Mouse (Mus musculus): ENCODE measurements around the gene Scg3.
"Not testable (repeated sequence)": the region's sequence is repeated elsewhere in the genome, so short reads cannot be mapped to it uniquely, and the experiment has no call there.

Scg3 gene

GRCm38 (mm10) chr9:75624983-75625555, 58.8 kb downstream of the Scg3 start:
- no peak for DNase-seq

GRCm38 (mm10) chr9:75621428-75621827, 62.4 kb downstream of the Scg3 start:
- DNase-seq, result no peak

DNA sequence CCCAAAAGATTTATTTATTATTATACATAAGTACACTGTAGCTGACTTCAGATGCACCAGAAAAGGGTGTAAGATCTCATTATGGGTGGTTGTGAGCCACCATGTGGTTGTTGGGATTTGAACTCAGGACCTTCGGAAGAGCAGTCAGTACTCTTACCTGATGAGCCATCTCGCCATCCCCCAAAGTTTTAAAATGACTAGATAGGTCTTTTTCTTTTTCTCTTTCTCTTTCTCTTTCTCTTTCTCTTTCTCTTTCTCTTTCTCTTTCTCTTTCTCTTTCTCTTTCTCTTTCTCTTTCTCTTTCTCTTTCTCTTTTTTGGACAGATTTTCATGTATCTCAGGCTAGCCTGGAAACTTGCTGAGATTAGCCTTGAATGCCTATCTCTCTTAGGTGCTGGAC, 64.1 kb downstream of the Scg3 start:
- DNase-seq, result not testable (repeated sequence)

GRCm38 (mm10) chr9:75618836-75619400, 64.9 kb downstream of the Scg3 start:
- DNase-seq, result no peak

DNA sequence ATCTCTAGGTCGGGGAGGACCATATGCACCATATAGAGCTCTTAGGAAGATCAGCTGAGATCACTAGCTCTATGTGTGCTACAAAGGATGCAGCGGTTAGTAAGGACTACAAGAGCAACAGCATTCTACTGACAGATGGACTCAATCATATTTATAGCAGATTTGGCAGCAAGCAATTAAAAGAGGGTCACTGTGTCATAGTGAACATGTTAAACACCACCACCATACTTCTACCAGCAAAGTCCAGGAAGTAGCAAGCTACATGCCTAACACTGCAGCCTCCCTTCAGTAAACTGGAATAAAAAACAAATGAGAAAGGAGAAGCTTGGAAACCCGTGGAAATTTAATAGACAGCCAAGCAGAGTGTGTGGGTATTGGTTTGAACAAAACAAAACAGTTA, 67.3 kb downstream of the Scg3 start:
- no peak for DNase-seq

- peak; percentile 21 for DNase-seq
Measured at GRCm38 (mm10) chr9:75610571-75611493, 73.0 kb downstream of the Scg3 start, which contains the start of gene Tmod2. Gene Tmod2, minus strand, starts transcription at chr9:75611325.

DNA sequence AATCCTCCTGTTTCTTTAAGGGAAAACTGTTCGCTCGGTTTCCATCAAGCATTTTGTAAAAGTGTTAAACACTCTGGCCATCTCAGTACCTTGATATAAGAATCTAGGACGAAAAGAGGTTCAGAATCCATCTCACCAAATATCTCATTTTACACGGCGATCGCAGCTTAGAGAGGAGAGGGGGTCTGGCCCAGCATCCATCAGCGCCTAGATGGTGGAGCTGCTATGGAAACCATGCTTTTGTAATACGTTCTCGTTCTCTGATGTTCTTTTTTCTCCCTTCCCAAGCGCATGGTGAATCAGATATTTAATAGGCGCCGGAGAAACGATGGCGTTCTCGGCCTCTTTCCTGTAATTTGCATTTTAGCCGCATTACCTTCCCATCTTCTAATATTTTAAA, 73.9 kb downstream of the Scg3 start:
- DNase-seq, result no peak

GRCm38 (mm10) chr9:75609505-75609904, 74.4 kb downstream of the Scg3 start:
- no peak for DNase-seq

GRCm38 (mm10) chr9:75607496-75607895, 76.4 kb downstream of the Scg3 start:
- DNase-seq, result no peak

GRCm38 (mm10) chr9:75601510-75601909, 82.3 kb downstream of the Scg3 start:
- no peak for DNase-seq

DNA sequence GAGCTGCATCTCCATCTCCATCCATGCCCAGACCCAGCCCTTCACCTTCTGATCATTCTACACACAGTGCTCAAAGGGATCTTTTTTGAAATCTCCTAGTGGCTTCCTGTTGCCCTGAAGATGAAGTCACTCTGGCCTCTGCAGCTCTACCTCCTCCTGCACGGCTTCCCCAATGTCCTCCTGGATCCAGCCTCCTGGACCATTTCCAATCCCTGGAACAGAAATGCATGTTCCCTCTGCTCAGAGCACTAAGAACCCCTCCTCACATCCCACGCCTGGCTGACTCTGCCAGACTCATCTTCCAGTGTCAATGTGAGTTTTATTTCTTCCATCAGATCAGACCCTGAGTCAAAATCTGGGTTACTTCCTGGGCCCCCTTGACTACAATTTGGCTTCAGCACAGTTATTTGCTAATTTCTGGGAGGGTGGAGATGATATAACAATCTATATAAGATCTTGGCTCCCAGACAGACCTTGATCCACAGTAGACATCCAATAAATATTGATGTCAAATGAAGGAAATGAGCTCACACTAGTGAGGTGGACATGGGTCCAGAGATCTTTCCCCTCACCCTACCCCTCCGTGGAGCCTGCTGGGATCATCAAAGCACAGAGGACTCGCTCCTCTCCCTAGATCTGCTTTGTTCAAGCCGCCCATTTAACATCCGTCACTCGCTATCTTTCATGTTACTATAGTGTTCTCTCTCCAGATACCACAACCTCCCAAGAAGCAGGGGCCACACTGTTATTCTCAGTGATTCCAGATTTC, 83.5 kb downstream of the Scg3 start:
- DNase-seq, result no peak

- DNase-seq, result no peak
Measured at GRCm38 (mm10) chr9:75599191-75599841, 84.5 kb downstream of the Scg3 start.

DNA sequence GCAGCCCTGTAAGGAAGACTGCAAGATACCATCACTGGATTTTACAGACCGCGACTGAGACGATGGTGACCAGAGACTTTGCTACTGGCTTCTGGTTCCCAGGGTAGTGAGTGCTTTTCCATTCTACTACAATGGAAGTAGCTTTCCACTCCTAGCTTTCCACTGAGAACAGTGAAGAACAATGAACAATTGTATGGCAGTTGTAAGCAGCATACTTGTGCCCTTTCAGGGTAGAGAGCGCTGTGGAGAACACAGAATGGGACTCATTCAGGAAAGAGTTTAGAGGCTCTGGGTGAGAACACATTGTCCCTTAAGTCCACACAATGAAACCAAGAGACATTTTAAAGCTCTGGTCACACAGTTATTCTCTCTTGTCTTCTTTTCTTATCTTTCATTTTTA, 86.3 kb downstream of the Scg3 start:
- DNase-seq, result no peak

DNA sequence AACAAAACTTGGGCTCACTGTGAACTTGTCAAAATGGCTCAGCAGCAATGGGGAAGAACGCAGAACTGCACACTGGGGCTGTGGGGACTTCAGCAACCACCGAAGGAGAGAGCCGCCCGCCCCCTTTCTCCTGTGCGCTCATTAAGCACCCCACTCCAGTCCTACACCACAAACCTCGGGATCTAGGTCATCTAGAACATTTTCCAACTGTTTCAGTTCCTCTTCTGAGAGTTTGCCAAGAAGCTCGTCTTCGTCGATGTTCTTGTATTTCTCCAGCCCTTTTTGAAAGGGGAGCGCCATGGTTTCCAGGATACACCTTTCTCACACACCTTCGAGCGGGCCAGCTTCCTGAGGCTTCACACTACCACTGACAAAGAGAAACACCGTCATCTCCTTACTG, 86.8 kb downstream of the Scg3 start:
- no peak for DNase-seq

DNA sequence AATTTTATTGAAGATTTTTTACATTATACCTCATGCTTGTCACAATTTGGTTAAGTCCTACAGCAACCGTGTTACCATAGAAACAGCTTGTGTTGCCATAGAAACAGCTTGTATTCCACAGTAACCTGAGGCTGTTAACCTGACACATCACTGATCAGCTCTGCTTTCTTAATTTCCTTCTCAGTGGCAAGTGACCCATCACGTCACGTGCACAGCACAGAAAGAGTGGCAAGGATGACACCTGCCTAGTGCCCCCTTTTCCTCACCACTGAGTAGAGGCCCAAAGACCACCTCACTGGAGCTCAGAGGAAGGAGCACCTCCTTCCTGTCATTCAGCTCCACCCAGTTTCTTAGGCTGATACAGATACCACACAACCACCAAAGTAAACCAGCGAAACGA, 90.4 kb downstream of the Scg3 start:
- DNase-seq, result no peak
